In genomic region chr12:4916994-4917804, GRCm38 (mm10) we compare ENCODE assay signal across 7 mouse cellular contexts. TPM values are rescaled to one million over a fixed set of nuclear protein-coding genes. Genes with fewer than 3 reads are reported as not detected.
DNase-seq lines count a peak whose midpoint lies in the region; ATAC-seq lines count a peak whose summit lies in the region.

TSS of gene Atad2b (plus strand) at chr12:4917353.

- WGBS in embryonic facial prominence, embryonic 10.5 days, result under 1% methylated on average over 89 of the region's 89 CpGs
- WGBS in limb, embryonic 10.5 days, result under 1% methylated on average over 89 of the region's 89 CpGs
- WGBS in midbrain, embryonic 13.5 days, result under 1% methylated on average over 73 of the region's 89 CpGs

- H3K9ac ChIP-seq in midbrain, embryonic 13.5 days (replicated peaks), result peak within 1 kb of the TSS; percentile 99

- H3K4me1 ChIP-seq in embryonic facial prominence, embryonic 10.5 days, result peaks cover 11% of the 10 kb centered on the region
- peaks cover 7% of the 10 kb centered on the region; the same call in 1 of the 2 replicates for H3K4me1 ChIP-seq in limb, embryonic 10.5 days
- H3K4me1 ChIP-seq in midbrain, embryonic 13.5 days (replicated peaks), result peaks cover 29% of the 10 kb centered on the region

- no peaks in the 10 kb centered on the region for H3K36me3 ChIP-seq in embryonic facial prominence, embryonic 10.5 days (replicated peaks)
- H3K36me3 ChIP-seq in limb, embryonic 10.5 days, result no peaks in the 10 kb centered on the region
- H3K36me3 ChIP-seq in midbrain, embryonic 13.5 days, result no peaks in the 10 kb centered on the region

- H3K4me2 ChIP-seq in midbrain, embryonic 13.5 days (replicated peaks), result peak within 1 kb of the TSS; percentile 85

- H3K4me3 ChIP-seq in embryonic facial prominence, embryonic 10.5 days, result peak within 1 kb of the TSS; percentile 95
- peak within 1 kb of the TSS; percentile 93 for H3K4me3 ChIP-seq in limb, embryonic 10.5 days
- H3K4me3 ChIP-seq in midbrain, embryonic 13.5 days (replicated peaks), result peak within 1 kb of the TSS; percentile 96

- H3K27ac ChIP-seq in embryonic facial prominence, embryonic 10.5 days (replicated peaks), result peak within 1 kb of the TSS; percentile 98
- peak within 1 kb of the TSS; percentile 99 for H3K27ac ChIP-seq in limb, embryonic 10.5 days
- H3K27ac ChIP-seq in midbrain, embryonic 13.5 days, result peak within 1 kb of the TSS; percentile 99

- DNase-seq in adrenal gland, postnatal 10 days, result peak; percentile 99
- DNase-seq in embryonic facial prominence, embryonic 10.5 days (ENCODE audit: low spot score), result peak; percentile 98
- peak; percentile 96 for DNase-seq in kidney, adult 11 months
- peak; percentile 98 for DNase-seq in limb, embryonic 10.5 days (ENCODE audit: low spot score)
- peak; percentile 97 for DNase-seq in spleen, adult 12 weeks (ENCODE audit: low spot score)

- H3K27me3 ChIP-seq in embryonic facial prominence, embryonic 10.5 days (replicated peaks; ENCODE audit: low read depth, poor library complexity, severe bottlenecking), result no peaks in the 10 kb centered on the region
- H3K27me3 ChIP-seq in limb, embryonic 10.5 days (ENCODE audit: low read depth, poor library complexity, severe bottlenecking), result no peaks in the 10 kb centered on the region
- H3K27me3 ChIP-seq in midbrain, embryonic 13.5 days, result no peaks in the 10 kb centered on the region

- no peaks in the 10 kb centered on the region for H3K9me3 ChIP-seq in embryonic facial prominence, embryonic 10.5 days
- H3K9me3 ChIP-seq in limb, embryonic 10.5 days (replicated peaks), result no peaks in the 10 kb centered on the region
- H3K9me3 ChIP-seq in midbrain, embryonic 13.5 days, result no peaks in the 10 kb centered on the region

- peak; percentile 83 for ATAC-seq in granulocyte monocyte progenitor cell, adult 5-6 weeks (replicated peaks; ENCODE audit: poor library complexity, severe bottlenecking)
- peak; percentile 98 for ATAC-seq in midbrain, embryonic 13.5 days

RNA-seq across cellular contexts. Expression of gene Atad2b, which starts in this region (rescaled TPM):
- total RNA-seq in adrenal gland, postnatal 10 days (2021), result 10 to 100 TPM; 27.3 to 34.4 TPM
- 14.8 TPM in 2 replicates for polyA plus RNA-seq in embryonic facial prominence, embryonic 10.5 days (2016; fragmentation: Nextera tagmentation; extraction: Ambion mirVana)
- total RNA-seq in granulocyte monocyte progenitor cell, adult 5-6 weeks (2014; fragmentation: Nextera tagmentation), result 47.0 and 49.0 TPM in 2 replicates
- 35.5 and 43.8 TPM in 2 replicates for total RNA-seq in granulocyte monocyte progenitor cell, adult 5-6 weeks (2017)
- 11.1 and 13.5 TPM in 2 replicates for polyA plus RNA-seq in limb, embryonic 10.5 days (2016; fragmentation: Nextera tagmentation; extraction: Ambion mirVana)
- 15.2 and 17.5 TPM in 2 replicates for polyA plus RNA-seq in midbrain, embryonic 13.5 days (2015; fragmentation: Nextera tagmentation; extraction: Ambion mirVana)

Comparison
In these comparisons a context has a peak if more than half of its experiments do, and no peak if none do; other contexts are left out.
1. Peak in every context shown above with its lines: DNase-seq, ATAC-seq, H3K4me3 ChIP-seq and H3K27ac ChIP-seq.